Mouse (Mus musculus) olfactory bulb, adult 2 months (tissue): ENCODE measurements around the gene Grip1.

ENCODE experiments used
- CTCF ChIP-seq: fragments of 200-500 bp; IDR thresholded peaks from 2 replicates; pipeline ENCODE4 v1.5.1; 2012; ENCODE audit warnings: low read depth, mild to moderate bottlenecking, low read length, moderate library complexity; ENCODE audit not compliant: insufficient read depth
- POLR2A ChIP-seq: fragments of 200-500 bp; IDR thresholded peaks from 2 replicates; pipeline ENCODE4 v1.6.1; 2012; ENCODE audit warnings: mild to moderate bottlenecking, low read depth, low read length, moderate library complexity; ENCODE audit not compliant: insufficient read depth

DNA sequence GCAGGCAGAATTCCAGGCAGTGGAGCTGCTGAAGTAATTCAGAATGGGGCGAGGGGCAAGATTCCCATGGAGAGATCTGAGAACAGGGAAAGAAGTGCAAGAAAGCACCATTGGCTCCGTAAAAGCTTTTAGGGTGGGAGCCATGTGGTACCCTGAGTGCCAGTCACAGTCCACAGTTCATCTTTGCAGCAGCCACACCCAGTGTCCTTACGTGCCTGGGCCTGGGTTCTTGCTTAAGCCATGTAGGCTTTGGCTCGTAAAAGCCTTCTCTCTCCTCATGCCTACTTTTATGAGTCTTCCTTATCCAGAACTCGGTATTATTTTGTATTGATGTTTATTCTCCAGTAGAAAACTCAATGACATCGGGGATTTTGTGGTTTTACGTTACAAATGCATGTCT is 550.5 kb downstream of the Grip1 start:
- TF ChIP-seq CTCF = no peak
- no peak for TF ChIP-seq POLR2A
